Mouse (Mus musculus): ENCODE data around the gene Babam2. TPM values are rescaled to one million over a fixed set of nuclear protein-coding genes. Genes with fewer than 3 reads are reported as not detected.
"Not testable (repeated sequence)": the region's sequence is repeated elsewhere in the genome, so short reads cannot be mapped to it uniquely, and the experiment has no call there.

Gene Babam2
- polyA plus RNA-seq, 1 experiment from 2014 or later = 78.7 TPM

DNA sequence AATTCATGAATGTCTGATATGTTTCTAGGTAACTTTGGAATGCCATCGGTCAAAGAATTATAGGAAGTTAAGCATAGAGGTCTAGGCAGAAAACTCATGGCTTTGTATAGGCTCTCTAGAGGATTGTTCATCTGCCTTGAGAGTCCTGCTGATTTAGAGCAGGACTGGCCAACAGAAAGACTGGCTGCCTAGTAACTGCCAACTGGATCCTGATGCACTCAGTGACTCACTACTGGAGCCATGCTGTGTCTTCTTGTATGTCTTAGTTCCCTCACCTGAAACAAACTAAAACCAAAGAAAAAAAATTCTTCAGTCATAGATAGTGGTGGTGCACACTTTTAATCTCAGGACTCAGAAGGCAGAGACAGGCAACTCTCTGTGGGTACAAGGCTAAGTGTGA is 156.3 kb downstream of the Babam2 start:
- Histone ChIP-seq H3K9ac (no peak overlapping the region), H3K27me3 (replicated peaks) (no peaks in the 10 kb centered on the region), H3K4me3 (replicated peaks) (no peak overlapping the region), H3K4me1 (replicated peaks) (no peaks in the 10 kb centered on the region), H3K4me2 (replicated peaks) (no peak overlapping the region), H3K9me3 (no peaks in the 10 kb centered on the region), H3K36me3 (no peaks in the 10 kb centered on the region), H3K27ac (no peak overlapping the region)
- 76% methylated on average over 1 of the region's 1 CpGs for WGBS
- no peak for ATAC-seq

DNA sequence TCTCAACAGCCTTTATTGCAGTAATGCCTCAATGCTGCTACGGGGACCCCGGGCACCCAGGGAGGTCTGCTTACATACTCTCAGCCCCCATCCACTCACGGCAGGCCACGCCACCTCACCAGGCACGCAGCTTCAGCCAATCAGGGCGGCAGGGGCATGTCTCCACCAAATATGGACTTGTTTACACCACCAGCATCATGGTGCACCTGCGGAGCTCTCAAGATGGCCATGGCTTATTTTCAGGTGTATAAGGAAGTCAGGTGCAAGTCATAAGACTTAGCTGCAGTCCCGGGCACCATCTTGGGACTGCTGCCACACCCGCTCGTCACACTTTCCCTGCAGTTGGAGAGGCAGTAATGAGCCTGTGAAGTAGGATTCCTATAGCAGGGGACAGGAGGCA is 161.4 kb downstream of the Babam2 start:
- H3K9ac ChIP-seq; H3K4me2 ChIP-seq (replicated peaks); H3K4me1 ChIP-seq (replicated peaks); H3K36me3 ChIP-seq; H3K27me3 ChIP-seq (replicated peaks); ATAC-seq; H3K9me3 ChIP-seq; H3K4me3 ChIP-seq (replicated peaks); H3K27ac ChIP-seq: not testable (repeated sequence)
- 75% methylated on average over 10 of the region's 10 CpGs for WGBS

DNA sequence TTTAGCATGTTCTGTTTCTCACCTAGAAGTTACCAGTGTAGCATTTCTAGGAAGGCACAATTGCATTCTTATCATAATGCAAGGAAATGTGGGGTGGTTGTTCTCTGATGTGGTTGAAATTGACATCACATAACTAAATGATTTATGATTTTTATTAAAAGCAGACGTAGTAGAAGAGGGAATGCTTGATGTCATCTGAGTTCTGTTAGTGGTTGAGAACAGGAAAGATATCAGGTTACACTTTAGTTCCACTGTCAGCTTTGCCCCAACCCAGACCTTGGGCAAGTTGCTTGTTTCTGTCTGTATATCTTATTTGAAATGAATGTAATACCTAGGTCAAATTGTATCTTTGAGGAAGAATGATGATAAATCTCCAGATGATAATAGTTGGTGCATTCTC is 162.9 kb downstream of the Babam2 start:
- ATAC-seq = no peak
- Histone ChIP-seq H3K4me1 (replicated peaks) (peaks cover 6% of the 10 kb centered on the region; the same call in 1 of the 2 replicates), H3K27me3 (replicated peaks) (no peaks in the 10 kb centered on the region), H3K4me2 (replicated peaks) (no peak overlapping the region), H3K9ac (no peak overlapping the region), H3K27ac (no peak overlapping the region), H3K9me3 (no peaks in the 10 kb centered on the region), H3K4me3 (replicated peaks) (no peak overlapping the region), H3K36me3 (no peaks in the 10 kb centered on the region)
- WGBS = 44% methylated on average over 1 of the region's 1 CpGs

DNA sequence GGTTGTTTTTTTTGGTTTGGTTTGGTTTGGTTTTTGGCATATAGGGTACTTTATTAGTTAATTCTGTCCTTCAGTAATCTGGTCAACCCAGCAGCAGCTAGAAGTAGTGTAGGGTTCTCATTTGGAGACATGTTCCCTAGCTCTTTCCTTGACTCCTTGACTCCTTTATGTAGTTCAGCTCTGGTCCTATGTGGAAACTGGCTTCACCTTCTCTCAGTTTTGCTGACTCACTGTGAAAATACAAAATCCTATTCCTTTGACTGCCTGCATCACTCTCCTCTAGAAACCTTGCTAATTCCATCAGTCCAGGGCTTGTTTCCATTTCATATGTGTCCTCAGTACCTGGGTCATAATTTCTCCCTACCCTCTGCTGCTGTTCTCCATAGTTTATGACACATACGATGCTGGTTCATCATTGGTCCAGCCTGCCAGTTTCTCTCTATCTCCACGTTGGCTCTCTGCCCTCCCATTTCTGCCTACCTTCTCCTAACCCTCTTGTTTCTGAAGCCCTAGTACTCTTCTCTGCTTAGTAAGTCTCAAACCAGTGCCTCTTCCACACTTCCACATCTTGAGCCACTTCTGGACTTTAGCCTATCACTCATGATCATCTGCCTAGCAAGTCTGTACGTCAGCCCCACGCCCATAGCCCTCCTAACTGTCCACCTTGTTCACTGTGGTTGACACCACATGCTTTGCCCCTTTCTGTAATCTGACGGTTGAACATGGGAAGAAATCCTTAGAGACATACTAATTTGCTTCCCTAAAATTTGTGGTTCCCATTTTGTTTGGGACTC is 163.5 kb downstream of the Babam2 start:
- Histone ChIP-seq H3K27ac (no peak overlapping the region), H3K9ac (no peak overlapping the region), H3K36me3 (no peaks in the 10 kb centered on the region), H3K27me3 (replicated peaks) (no peaks in the 10 kb centered on the region), H3K4me3 (replicated peaks) (no peak overlapping the region), H3K4me2 (replicated peaks) (no peak overlapping the region), H3K9me3 (no peaks in the 10 kb centered on the region), H3K4me1 (replicated peaks) (peaks cover 6% of the 10 kb centered on the region; the same call in 1 of the 2 replicates)
- ATAC-seq = no peak
- WGBS = 84% methylated on average over 5 of the region's 5 CpGs

DNA sequence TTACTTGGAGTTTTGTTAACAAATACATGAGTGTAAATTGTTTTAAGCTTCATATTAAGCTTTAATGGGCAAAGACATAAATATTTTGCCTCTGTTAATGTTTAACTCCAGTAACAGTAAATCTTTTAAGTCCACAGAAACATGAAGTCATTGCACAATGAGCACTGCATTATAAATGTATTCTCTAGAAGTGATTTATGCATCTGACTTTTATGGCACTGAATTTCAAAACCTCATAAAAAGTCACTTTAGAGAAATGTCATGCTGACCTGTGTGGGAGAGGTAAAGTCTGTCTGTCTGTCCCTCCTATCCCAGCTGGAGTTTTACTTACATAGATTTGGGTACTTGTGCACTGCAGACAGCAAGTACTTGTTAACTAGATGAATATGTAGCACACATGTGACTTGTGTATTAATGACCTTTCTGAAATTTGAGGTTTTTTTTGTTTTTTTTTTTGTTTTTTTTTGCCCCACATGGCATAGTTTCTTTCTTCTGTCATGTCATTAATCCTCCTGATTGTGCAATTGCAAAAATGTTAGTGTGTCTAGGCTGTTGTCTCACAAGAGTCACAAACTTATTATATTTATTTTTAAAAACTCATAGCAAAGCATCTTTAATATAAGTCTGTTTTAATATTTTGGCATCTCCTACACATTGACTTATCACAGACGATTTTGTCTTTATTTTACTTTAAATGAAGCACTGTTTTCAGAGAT is 165.4 kb downstream of the Babam2 start:
- ATAC-seq = peak; percentile 80
- WGBS = 57% methylated on average over 1 of the region's 1 CpGs
- Histone ChIP-seq H3K9me3 (no peaks in the 10 kb centered on the region), H3K27ac (0 out of 2 replicates have a peak overlapping the region, but pooled peaks have one; percentile 33), H3K36me3 (no peaks in the 10 kb centered on the region), H3K4me1 (replicated peaks) (peaks cover 6% of the 10 kb centered on the region; the same call in 1 of the 2 replicates), H3K9ac (no peak overlapping the region), H3K27me3 (replicated peaks) (no peaks in the 10 kb centered on the region), H3K4me3 (replicated peaks) (no peak overlapping the region), H3K4me2 (replicated peaks) (no peak overlapping the region)

DNA sequence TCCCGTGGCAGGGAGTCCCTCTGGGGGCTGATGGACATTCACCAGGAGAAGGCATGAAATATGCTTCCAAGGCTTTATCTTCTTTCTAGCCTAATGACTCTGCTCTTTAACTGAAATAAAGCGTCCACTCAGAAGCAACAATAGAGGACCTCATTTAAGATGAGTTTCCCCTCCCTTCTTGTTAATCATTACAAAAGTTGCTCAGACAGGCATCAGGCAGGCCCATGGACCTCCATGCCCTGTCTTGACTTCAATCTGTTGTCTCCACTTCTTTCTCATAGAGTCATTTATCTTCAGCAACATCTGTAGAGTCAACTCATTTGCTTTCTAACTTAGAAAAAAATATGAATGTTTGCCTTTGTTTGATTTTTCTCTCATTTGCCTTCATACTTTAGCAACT is 166.6 kb downstream of the Babam2 start:
- ATAC-seq = peak; percentile 74; the same call in 1 of the 2 replicates
- Histone ChIP-seq H3K4me1 (replicated peaks) (peaks cover 6% of the 10 kb centered on the region; the same call in 1 of the 2 replicates), H3K9ac (no peak overlapping the region), H3K27me3 (replicated peaks) (no peaks in the 10 kb centered on the region), H3K9me3 (no peaks in the 10 kb centered on the region), H3K27ac (no peak overlapping the region), H3K4me3 (replicated peaks) (no peak overlapping the region), H3K4me2 (replicated peaks) (no peak overlapping the region), H3K36me3 (no peaks in the 10 kb centered on the region)
- WGBS = 29% methylated on average over 2 of the region's 2 CpGs

DNA sequence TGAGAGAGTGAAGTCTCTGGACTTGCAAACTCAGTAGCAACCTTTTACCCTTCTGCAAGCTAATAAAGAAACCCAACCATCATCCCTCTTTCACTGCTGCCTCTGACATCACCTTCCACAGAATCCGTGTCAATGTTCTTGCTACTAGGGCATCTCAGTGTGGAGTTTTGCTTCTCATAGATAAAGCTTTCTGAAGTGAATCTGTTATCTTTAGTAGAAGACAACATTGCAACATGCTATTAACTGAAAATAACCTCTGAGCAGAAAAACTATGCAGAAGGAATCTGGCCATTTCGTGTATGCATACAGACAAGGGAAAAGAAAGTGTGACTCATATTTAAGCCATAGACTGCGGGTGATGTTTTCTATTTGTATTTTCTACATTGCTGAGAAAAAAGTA is 168.6 kb downstream of the Babam2 start:
- WGBS = 68% methylated on average over 3 of the region's 3 CpGs

DNA sequence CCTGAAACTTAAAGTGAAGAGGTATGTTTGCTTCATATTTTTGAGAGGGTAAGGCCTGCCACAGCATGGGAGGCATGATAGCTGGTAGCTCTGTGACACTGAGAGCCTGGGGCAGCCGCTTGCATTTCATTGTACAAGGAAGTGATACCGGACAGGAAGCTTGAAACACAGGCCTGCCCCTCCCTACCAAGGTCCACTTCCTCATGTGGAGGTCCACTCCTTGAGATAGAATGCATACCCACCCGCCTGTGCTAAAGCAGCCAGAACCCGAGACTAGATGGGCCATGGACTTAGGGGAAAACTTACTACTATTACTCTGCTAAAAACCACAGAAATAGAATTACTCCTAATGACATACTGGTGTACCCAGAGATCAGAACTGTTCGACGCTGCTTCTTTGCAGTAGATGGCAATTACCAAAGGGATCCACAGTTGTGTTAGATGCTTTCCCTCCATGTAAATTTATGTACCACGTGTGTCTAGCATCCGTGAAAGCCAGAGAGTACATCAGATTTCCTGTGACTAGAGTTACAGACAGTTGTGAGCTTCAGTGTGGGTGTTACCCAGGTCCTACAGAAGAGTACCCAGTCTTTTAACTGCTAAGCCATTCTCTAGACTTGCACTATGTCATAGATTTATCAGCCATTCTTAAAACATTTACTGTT is 173.5 kb downstream of the Babam2 start:
- H3K27me3 ChIP-seq (replicated peaks) = no peaks in the 10 kb centered on the region
- no peak overlapping the region for H3K4me2 ChIP-seq (replicated peaks)
- H3K36me3 ChIP-seq = no peaks in the 10 kb centered on the region
- H3K9ac ChIP-seq = no peak overlapping the region
- no peaks in the 10 kb centered on the region for H3K9me3 ChIP-seq
- WGBS = 69% methylated on average over 8 of the region's 8 CpGs
- H3K4me3 ChIP-seq (replicated peaks) = no peak overlapping the region
- peak overlapping the region; percentile 48; the same call in 1 of the 2 replicates for H3K27ac ChIP-seq
- no peaks in the 10 kb centered on the region for H3K4me1 ChIP-seq (replicated peaks)
- peak; percentile 81 for ATAC-seq

More for the DNA sequence above, 168.6 kb downstream of the Babam2 start:
- ATAC-seq = no peak
- no peaks in the 10 kb centered on the region for H3K36me3 ChIP-seq
- H3K4me3 ChIP-seq (replicated peaks) = no peak overlapping the region
- H3K9me3 ChIP-seq = no peaks in the 10 kb centered on the region
- no peak overlapping the region for H3K9ac ChIP-seq
- no peak overlapping the region for H3K4me2 ChIP-seq (replicated peaks)
- no peaks in the 10 kb centered on the region for H3K27me3 ChIP-seq (replicated peaks)
- H3K4me1 ChIP-seq (replicated peaks) = peaks cover 5% of the 10 kb centered on the region; the same call in 1 of the 2 replicates
- H3K27ac ChIP-seq = no peak overlapping the region

DNA sequence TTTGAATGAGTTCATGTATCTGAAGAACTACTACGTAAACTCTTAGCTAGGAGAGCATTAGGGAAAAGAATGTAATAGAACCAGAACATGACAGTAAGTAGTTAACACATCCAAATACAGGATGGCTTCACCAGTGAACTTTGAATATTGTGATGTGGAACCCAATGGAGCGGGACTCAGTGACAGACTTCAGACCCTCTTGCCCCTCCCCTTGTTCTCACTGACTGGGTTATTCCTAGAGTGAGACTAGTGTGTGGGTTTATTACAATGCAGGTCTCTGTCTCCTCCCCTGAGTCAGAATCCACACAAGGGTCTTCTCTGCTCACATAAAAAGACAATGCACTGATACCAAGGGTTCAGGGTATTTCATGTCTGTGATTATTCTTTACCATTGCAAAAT is 175.8 kb downstream of the Babam2 start:
- Histone ChIP-seq H3K27ac (no peak overlapping the region), H3K4me3 (replicated peaks) (no peak overlapping the region), H3K27me3 (replicated peaks) (no peaks in the 10 kb centered on the region), H3K9me3 (no peaks in the 10 kb centered on the region), H3K9ac (no peak overlapping the region), H3K36me3 (no peaks in the 10 kb centered on the region), H3K4me1 (replicated peaks) (no peaks in the 10 kb centered on the region), H3K4me2 (replicated peaks) (no peak overlapping the region)
- WGBS = 90% methylated on average over 2 of the region's 2 CpGs
- no peak for ATAC-seq

DNA sequence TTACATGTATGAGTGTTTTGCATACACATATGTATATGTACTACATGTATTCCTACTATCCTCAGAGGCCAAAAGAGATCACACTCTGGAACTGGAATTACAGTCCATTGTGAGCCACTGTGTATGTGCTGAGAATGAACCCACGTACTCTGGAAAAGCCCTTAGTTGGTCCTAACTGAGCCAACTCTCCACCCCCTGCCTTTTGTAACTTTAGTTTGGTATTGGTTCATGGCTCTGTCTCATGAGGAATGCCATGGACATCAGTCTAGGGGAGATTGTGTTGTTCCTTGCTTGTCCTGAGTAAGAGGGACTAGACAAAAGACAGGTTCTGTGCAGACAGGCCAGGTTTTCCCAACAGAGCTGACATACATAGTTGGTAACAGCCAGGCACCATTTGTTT is 177.1 kb downstream of the Babam2 start:
- Histone ChIP-seq H3K4me1 (replicated peaks) (no peaks in the 10 kb centered on the region), H3K27ac (no peak overlapping the region), H3K9me3 (no peaks in the 10 kb centered on the region), H3K9ac (no peak overlapping the region), H3K36me3 (no peaks in the 10 kb centered on the region), H3K27me3 (replicated peaks) (no peaks in the 10 kb centered on the region), H3K4me3 (replicated peaks) (no peak overlapping the region), H3K4me2 (replicated peaks) (no peak overlapping the region)
- WGBS = 93% methylated on average over 1 of the region's 1 CpGs
- no peak for ATAC-seq

DNA sequence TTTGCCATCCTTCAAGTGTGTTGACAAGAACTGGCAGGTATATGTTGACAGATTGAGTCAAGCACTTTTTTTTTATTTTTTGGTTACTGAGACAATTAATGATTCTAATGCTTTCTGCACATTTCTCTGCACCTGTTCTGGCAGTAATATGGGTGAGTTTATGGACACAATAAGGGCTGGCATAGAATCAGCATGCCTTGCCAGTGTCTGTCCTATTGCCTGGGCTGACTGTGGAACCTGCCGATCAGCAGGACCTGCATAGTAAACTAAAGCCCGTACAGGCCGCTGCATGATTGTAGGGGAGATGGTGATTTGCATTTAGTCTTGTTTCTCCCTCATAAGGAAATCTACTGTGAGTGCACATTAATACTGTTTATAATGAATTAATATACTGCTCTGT is 178.0 kb downstream of the Babam2 start:
- no peaks in the 10 kb centered on the region for H3K9me3 ChIP-seq
- H3K27ac ChIP-seq = no peak overlapping the region
- no peak overlapping the region for H3K4me2 ChIP-seq (replicated peaks)
- no peaks in the 10 kb centered on the region for H3K27me3 ChIP-seq (replicated peaks)
- H3K4me3 ChIP-seq (replicated peaks) = no peak overlapping the region
- H3K4me1 ChIP-seq (replicated peaks) = no peaks in the 10 kb centered on the region
- ATAC-seq = no peak
- no peaks in the 10 kb centered on the region for H3K36me3 ChIP-seq
- H3K9ac ChIP-seq = no peak overlapping the region
- 79% methylated on average over 3 of the region's 3 CpGs for WGBS

DNA sequence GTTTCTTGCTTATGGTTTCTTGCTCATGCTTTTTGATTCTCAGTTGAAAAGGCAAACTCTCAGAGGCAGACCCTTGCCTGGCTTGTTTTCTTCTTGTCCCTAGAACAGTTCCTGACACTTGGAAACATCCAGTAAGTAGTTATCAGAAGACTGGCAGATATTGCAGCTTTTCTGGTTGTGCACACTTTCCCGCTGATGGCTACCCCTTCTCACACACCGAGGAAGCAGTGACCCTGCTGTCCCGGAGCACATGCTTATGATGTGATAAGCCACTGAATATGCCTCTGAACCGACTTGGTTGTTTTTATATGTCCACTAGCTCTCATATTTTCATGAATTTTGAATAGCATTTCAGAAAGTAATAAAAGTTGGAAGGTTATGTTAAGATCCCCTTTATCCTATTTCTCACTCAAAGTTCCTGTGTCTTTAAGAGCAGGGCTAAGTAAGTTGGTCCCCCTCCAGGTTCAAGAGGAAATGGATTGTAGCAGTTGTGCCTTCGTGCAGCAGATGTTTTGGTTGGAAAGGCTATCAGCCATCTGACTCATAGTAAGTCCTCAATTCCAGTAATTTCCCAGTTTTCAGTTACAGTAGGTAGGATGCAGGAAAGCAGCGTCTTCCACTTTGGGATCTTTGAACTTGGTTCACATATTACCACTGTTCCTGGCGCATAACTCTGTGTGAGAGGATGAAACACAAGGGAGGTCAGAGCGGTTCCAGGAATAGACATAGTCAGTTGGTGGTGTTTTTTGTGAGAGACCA is 178.9 kb downstream of the Babam2 start:
- no peak overlapping the region for H3K27ac ChIP-seq
- no peaks in the 10 kb centered on the region for H3K27me3 ChIP-seq (replicated peaks)
- ATAC-seq = no peak
- no peak overlapping the region for H3K4me2 ChIP-seq (replicated peaks)
- H3K9me3 ChIP-seq = no peaks in the 10 kb centered on the region
- no peaks in the 10 kb centered on the region for H3K36me3 ChIP-seq
- H3K4me1 ChIP-seq (replicated peaks) = no peaks in the 10 kb centered on the region
- H3K4me3 ChIP-seq (replicated peaks) = no peak overlapping the region
- no peak overlapping the region for H3K9ac ChIP-seq
- WGBS = 63% methylated on average over 8 of the region's 8 CpGs

Data from intestine, embryonic 15.5 days (tissue).